Mouse (Mus musculus) bone marrow, adult 2 months (tissue): ENCODE measurements around the gene Snx32. TPM values are rescaled to one million over a fixed set of nuclear protein-coding genes. Genes with fewer than 3 reads are reported as not detected.
A peak's percentile ranks its signal among the peaks of the same experiment; 100 is the strongest.

ENCODE experiments used
- H3K27ac ChIP-seq: fragments of 200-500 bp; 2 replicates; pipeline ENCODE4 v1.5.1; 2012; ENCODE audit warnings: low read depth, mild to moderate bottlenecking, control low read depth, inconsistent platforms, low read length; ENCODE audit not compliant: control insufficient read depth, poor library complexity, insufficient read depth
- H3K4me1 ChIP-seq: fragments of 200-500 bp; 2 replicates; pipeline ENCODE4 v1.6.1; 2011; ENCODE audit warnings: low read length; ENCODE audit not compliant: control insufficient read depth, insufficient read depth
- H3K4me3 ChIP-seq: fragments of 200-500 bp; replicated peaks from 2 replicates; pipeline ENCODE3; 2011; ENCODE audit warnings: mild to moderate bottlenecking, low read depth, low read length, control low read depth; ENCODE audit not compliant: control insufficient read depth
- CTCF ChIP-seq: fragments of 200-500 bp; IDR thresholded peaks from 2 replicates; pipeline ENCODE4 v1.5.1; 2011; ENCODE audit warnings: low read length, control low read depth; ENCODE audit not compliant: control insufficient read depth, insufficient read depth
- POLR2A ChIP-seq: fragments of 200-500 bp; IDR thresholded peaks from 2 replicates; pipeline ENCODE4 v1.6.1; 2011; ENCODE audit warnings: low read depth, mild to moderate bottlenecking, control low read depth, low read length, borderline replicate concordance; ENCODE audit not compliant: control insufficient read depth
- WGBS: fragments of 180-500 bp; shearing (Covaris S2); methylation state at CpG from one replicate; pipeline ENCODE4 v1.1.7; 2018; 5-methylcytosine and 5-hydroxymethylcytosine counted together
- polyA plus RNA-seq: library from polyadenylated mRNA; stranded (reverse); fragments of >200 nt; gene quantifications from 2 replicates; pipeline ENCODE4 v1.2.4, GENCODE M21; 2011; ENCODE audit warnings: low replicate concordance; ENCODE audit not compliant: missing spikeins, insufficient read depth, insufficient read length

Snx32 gene
- polyA plus RNA-seq, 1 experiment = 32.5 TPM

DNA sequence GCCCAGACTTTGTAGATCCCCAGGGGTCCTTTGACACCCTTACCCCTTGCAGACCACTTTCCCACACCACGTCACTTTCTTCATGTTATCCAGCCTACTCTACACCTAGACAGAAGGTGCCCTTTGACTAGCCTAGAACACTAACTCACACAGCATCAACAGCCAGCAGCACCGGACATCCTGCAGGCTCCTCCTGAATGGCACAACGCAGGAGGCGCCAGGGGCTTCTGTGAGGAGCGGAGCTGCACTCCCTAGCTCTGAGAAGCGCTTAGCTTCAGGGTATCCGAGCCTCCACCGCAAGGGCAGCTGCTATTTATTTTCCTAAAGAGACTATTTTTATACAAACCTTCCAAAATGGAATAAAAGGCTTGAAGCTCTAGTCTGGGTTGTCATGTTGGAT, 54.8 kb downstream of the Snx32 start:
- H3K4me1 ChIP-seq = peaks cover 1% of the 10 kb centered on the region; the same call in 1 of the 2 replicates
- TF ChIP-seq POLR2A (no peak), CTCF (no peak)

DNA sequence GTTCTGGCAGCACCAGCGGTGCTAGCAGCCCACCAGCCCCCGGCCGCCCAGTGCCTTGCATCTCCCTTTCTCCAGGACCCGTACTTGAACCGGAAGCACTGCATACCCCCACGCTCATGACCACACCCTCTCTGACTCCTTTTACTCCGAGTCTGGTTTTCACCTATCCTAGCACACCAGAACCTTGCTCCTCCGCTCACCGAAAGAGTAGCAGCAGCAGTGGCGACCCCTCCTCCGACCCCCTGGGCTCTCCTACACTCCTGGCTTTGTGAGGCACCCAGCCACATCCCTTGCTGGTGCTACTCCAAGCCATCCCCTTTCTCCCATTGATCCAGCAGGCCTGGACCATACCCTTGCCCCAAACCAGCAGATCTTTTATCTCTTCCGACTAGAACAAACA, 55.3 kb downstream of the Snx32 start:
- H3K27ac ChIP-seq = no peak overlapping the region
- H3K4me1 ChIP-seq = peaks cover 1% of the 10 kb centered on the region; the same call in 1 of the 2 replicates
- H3K4me3 ChIP-seq = no peak overlapping the region
- TF ChIP-seq CTCF = no peak
- TF ChIP-seq POLR2A = no peak
- WGBS = 89% methylated on average over 12 of the region's 12 CpGs

More for the DNA sequence above, 54.8 kb downstream of the Snx32 start:
- no peak overlapping the region for H3K4me3 ChIP-seq
- no peak overlapping the region for H3K27ac ChIP-seq
- 81% methylated on average over 8 of the region's 8 CpGs for WGBS

DNA sequence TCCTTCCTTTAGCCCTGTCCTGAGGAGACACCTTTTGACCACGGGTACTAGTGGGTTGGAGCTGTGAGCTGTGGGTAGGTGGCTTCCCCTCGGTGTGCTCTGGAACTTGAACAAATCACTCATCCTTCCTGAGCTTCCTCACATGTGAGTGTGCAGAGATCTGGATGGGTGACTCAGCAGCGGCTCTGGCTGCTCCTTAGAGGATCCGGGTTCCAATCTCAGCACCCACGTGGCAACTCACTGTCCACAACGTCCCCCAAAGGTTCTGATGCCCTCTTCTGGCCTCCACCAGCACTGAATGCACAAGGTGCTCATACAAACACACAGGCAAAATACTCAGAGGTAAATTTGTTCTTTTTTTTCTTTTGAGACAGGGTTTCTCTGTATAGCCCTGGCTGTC, 58.6 kb downstream of the Snx32 start:
- no peak for TF ChIP-seq CTCF
- no peak for TF ChIP-seq POLR2A
- WGBS = 59% methylated on average over 6 of the region's 6 CpGs
- Histone ChIP-seq H3K4me1 (peaks cover 5% of the 10 kb centered on the region), H3K27ac (no peak overlapping the region), H3K4me3 (no peak overlapping the region)

DNA sequence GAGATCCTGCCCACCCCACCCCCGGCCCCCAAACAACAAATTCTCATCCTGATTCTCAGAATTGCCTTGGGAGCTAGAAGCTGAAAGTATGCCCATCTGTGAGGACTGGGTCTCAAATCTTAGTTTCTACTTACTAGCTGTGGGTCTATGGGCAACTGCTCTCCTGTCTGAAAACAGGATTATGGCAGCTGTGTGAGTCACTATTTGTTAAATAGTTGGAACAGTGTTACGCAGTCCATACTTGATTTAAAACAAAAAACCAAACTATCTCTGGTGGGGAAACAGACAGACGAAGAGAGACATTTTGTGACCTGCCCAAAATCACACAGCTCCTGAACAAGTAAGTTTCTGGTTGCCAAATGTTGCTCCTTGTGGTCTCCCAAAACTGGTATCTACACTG, 60.7 kb downstream of the Snx32 start:
- H3K4me3 ChIP-seq = no peak overlapping the region
- TF ChIP-seq POLR2A (no peak), CTCF (no peak)
- peaks cover 9% of the 10 kb centered on the region for H3K4me1 ChIP-seq
- H3K27ac ChIP-seq = no peak overlapping the region
- 75% methylated on average over 3 of the region's 3 CpGs for WGBS

DNA sequence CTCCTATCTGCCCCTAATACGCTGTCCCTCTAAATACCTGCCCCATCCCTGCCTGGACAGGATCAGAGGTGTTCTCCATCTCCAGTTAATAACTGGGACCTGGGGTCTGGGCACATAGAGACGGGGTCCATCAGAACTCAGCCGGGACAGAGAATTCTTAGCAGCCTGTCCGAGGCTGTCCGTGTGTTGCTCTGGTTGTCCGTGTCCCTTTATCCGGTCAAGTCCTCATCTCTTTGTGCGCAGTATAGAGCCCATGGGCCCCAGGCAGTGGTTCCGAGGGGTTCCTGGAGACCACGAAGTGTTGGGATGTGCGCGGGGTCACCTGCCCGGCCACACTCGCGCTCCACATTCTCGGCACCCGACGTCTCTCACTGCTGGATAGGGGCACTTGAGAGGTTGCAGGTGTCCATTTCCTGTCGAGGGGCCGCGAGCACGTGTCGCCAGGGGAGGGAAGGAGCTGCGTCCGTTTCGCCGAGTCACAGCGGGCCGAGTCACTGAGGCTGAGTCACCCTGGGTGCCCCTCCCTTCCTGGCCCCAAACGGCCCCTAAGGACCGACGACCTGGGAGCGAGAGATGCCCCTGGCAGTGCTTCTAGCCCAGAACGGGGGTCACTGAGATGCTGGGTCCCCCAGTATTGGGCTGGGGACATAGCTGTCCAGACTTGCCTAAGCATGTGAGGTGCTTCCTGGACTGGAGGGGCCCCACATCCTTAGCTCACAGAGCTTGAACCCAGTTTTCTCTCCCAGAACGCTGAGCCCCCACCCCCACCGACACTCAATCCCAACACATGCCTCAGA, 61.8 kb downstream of the Snx32 start:
- peaks cover 9% of the 10 kb centered on the region for H3K4me1 ChIP-seq
- H3K4me3 ChIP-seq = no peak overlapping the region
- no peak overlapping the region for H3K27ac ChIP-seq
- TF ChIP-seq POLR2A (no peak), CTCF (no peak)
- 4% methylated on average over 36 of the region's 36 CpGs for WGBS

DNA sequence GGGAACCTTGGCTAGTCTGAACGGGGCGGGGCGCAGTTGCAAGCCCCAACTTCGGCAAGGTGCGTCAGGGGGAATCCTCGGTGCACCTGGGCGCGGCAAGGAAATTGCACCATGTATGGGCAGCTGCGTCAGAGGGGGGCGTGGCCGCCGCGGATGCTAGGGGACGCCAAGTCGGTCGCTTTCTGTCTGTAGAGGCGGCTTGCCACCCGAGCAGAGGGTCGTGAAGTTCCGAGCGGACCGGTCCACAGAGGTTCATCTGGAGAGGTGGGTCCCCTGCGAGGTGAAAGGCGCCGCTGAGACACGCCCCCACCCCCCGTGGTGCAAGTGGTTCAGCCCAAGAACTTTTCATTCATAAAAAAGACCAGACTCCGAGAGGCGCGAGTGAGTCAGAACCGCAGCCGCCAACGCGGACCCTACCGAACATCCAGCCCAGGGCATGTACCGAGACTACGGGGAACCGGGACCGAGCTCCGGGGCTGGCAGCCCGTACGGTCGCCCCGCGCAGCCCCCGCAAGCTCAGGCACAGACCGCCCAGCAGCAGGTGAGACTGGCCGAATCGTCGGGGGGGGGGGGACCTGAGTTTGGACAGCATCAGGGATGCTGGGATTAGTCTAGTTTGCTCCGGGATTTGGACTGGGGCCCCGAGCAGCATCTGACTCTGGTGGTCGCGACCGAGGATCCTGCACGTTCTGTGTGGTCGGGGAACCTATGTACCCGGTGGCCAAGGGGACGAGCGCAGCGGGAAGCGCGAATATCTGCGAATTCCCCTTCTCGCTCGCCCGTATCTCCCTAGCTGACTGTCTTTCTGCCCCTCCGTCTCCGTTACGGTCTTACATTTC, 62.6 kb downstream of the Snx32 start, which contains the start of gene Fosl1:
Gene Fosl1, plus strand, starts transcription at position 33 of the 839 bp plus-strand sequence.
- Histone ChIP-seq H3K4me3 (peak within 1 kb of the TSS; percentile 50), H3K4me1 (peaks cover 9% of the 10 kb centered on the region), H3K27ac (no peak within 1 kb of the TSS)
- WGBS = under 1% methylated on average over 70 of the region's 70 CpGs
- no peak for TF ChIP-seq CTCF
- peak; percentile 4; the same call in 1 of the 2 replicates for TF ChIP-seq POLR2A

DNA sequence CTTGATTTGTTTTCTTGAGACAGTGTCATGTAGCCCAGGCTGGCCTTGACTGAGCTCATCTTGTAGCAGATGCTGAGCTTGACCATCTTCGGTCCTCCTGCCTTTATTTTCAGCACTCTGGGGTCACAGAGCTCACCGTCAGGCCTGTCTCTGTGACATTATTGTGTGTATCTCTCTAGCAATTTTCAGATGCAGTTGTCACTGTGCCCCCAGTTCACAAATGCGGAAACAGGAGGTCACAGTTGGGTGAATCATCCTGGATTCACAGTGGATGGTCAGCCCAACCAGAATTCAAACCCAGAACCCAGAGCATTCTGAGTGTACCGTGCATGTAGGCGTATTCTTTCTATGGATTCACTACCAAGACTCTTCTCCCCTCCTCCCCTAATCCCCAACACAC, 64.6 kb downstream of the Snx32 start:
- H3K4me3 ChIP-seq = no peak overlapping the region
- WGBS = 90% methylated on average over 5 of the region's 5 CpGs
- H3K4me1 ChIP-seq = peaks cover 9% of the 10 kb centered on the region
- TF ChIP-seq CTCF = no peak
- no peak for TF ChIP-seq POLR2A
- no peak overlapping the region for H3K27ac ChIP-seq

DNA sequence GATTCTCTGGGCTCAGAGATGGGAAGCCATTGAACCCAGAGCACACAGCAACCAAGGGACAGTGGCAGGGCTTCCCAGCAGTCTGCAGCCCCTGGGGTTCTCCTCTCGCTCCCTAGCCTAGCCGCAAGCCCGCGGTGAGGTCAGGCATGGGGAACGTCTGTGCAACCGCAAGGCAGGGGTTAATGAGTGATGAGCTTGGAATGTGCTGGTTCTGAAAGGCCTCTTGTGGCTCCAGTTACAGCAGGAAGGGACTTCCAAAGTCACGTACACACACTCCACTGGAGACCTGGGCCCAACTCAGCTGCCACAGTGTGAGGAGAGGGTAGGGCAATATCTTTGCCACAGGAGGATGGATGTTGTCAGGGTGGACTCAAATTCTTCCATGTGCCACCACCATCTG, 65.4 kb downstream of the Snx32 start:
- H3K4me1 ChIP-seq = peaks cover 9% of the 10 kb centered on the region
- H3K27ac ChIP-seq = no peak overlapping the region
- WGBS = 56% methylated on average over 7 of the region's 7 CpGs
- H3K4me3 ChIP-seq = no peak overlapping the region
- TF ChIP-seq CTCF (no peak), POLR2A (no peak)
